Mouse (Mus musculus) ES-E14 (cell line): ENCODE results near the gene Ifitm5.

ENCODE experiments used
- CHD2 ChIP-seq: IDR thresholded peaks from 2 replicates; pipeline ENCODE4 v1.6.1; 2014; ENCODE audit warnings: mild to moderate bottlenecking, low read depth, low read length, inconsistent platforms
- HCFC1 ChIP-seq: IDR thresholded peaks from 2 replicates; pipeline ENCODE4 v1.6.1; 2012; ENCODE audit warnings: low read length, inconsistent platforms, borderline replicate concordance; ENCODE audit not compliant: insufficient read depth
- MAFK ChIP-seq: IDR thresholded peaks from 2 replicates; pipeline ENCODE4 v1.6.1; 2014; ENCODE audit warnings: mild to moderate bottlenecking, low read depth, low read length, inconsistent platforms; ENCODE audit not compliant: insufficient read depth
- ZC3H11A ChIP-seq: IDR thresholded peaks from 2 replicates; pipeline ENCODE4 v1.6.1; 2012; ENCODE audit warnings: low read depth, mild to moderate bottlenecking, inconsistent platforms, low read length, borderline replicate concordance

DNA sequence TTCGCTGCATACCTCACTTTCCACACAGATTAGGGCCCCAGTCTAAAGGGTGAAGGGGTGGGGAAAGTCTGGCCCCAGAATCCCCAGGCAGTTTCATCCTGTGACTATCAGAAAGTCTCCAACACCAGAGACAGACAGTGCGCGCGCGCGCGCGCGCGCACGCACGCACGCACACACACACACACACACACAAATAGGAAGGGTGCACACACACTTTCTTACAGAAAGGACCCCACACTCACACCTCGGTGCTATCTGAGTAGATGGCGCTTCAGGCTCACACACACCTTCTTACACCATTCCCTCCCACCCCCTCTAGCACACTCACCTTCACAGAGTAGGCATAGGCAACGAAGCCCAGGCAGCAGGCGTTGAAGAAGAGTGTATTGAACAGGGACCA is 5.3 kb upstream of the Ifitm5 start:
- TF ChIP-seq ZC3H11A (no peak), HCFC1 (no peak), CHD2 (no peak), MAFK (no peak)
